Mouse (Mus musculus) thymus, adult 2 months (tissue): Measurements from ENCODE around the gene Cpeb1.

ENCODE experiments used
- CTCF ChIP-seq: fragments of 200-500 bp; IDR thresholded peaks from 2 replicates; pipeline ENCODE4 v1.5.1; 2012; ENCODE audit warnings: mild to moderate bottlenecking, control low read depth, low read length, moderate library complexity, borderline replicate concordance; ENCODE audit not compliant: control insufficient read depth, poor library complexity, insufficient read depth; ENCODE audit errors: extremely low read depth
- POLR2A ChIP-seq: fragments of 200-500 bp; IDR thresholded peaks from 2 replicates; pipeline ENCODE4 v1.6.1; 2012; ENCODE audit warnings: mild to moderate bottlenecking, low read length, control low read depth, moderate library complexity; ENCODE audit not compliant: control insufficient read depth, poor library complexity, insufficient read depth; ENCODE audit errors: extremely low read depth

GRCm38 (mm10) chr7:81345447-81346170, 109.7 kb downstream of the Cpeb1 start:
- no peak for TF ChIP-seq CTCF
- TF ChIP-seq POLR2A = no peak; the same call in 1 of the 2 replicates
